Mouse (Mus musculus): ENCODE results near the gene Ankfn1. TPM values are rescaled to one million over a fixed set of nuclear protein-coding genes. Genes with fewer than 3 reads are reported as not detected.

Ankfn1 gene
- polyA plus RNA-seq (2014; fragmentation: Illumina TruSeq; extraction: RNeasy Lipid Tissue Mini Kit (QIAGEN cat#74804); ENCODE audit: insufficient read depth, low read depth, low replicate concordance) = 0.21 TPM

DNA sequence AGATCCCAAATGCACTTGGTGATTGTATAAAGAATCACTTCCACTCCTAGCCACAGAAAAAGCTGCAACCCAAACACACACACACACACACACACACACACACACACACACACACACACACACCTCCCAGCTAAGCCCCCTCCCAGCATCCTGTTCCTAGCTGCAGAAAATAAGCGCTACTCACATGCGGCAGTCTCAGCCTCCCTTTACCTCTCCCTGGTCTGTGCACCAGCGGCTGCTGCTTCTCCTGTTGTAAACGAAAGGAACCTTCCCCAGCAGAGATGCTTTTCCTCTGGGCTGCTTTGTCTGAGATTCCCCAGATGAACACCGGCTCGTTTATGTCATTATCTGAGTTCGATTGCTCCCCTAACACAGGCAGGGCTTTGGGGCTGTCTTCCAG is at the start of gene Ankfn1:
TSS of gene Ankfn1 (minus strand) at position 223 of the 400 bp plus-strand sequence.

Other genes with a start within 250 kb of the Ankfn1 start
- 8.4 TPM for gene Pctp, start 225.2 kb upstream of the Ankfn1 start, polyA plus RNA-seq (2014; fragmentation: Illumina TruSeq; extraction: RNeasy Lipid Tissue Mini Kit (QIAGEN cat#74804); ENCODE audit: insufficient read depth, low read depth, low replicate concordance)

All from lung, adult 10 weeks (tissue).